ENCODE assay signal across 8 mouse cellular contexts in genomic region chr11:101667871-101668532, GRCm38 (mm10). TPM values are rescaled to one million over a fixed set of nuclear protein-coding genes. Genes with fewer than 3 reads are reported as not detected.
DNase-seq lines count a peak whose midpoint lies in the region; ATAC-seq and TF ChIP-seq lines count a peak whose summit lies in the region.

No protein-coding gene starts in this region.

- H3K4me3 ChIP-seq in E14TG2a.4 (replicated peaks; ENCODE audit: low read length), result 0 out of 2 replicates have a peak overlapping the region, but pooled peaks have one; percentile 10
- H3K4me3 ChIP-seq in heart, embryonic 11.5 days (ENCODE audit: low read depth, low read length), result no peak overlapping the region
- peak overlapping the region; percentile 40 for H3K4me3 ChIP-seq in kidney, adult 2 months (ENCODE audit: insufficient read depth, low read depth, low read length)
- H3K4me3 ChIP-seq in lung, embryonic 14.5 days (ENCODE audit: low read depth, low read length), result no peak overlapping the region
- H3K4me3 ChIP-seq in small intestine, adult 2 months (ENCODE audit: low read depth, low read length), result peak overlapping the region; percentile 33; the same call in 1 of the 2 replicates

- H3K36me3 ChIP-seq in E14TG2a.4 (ENCODE audit: insufficient read depth, low read length), result peaks cover 12% of the 10 kb centered on the region
- no peaks in the 10 kb centered on the region for H3K36me3 ChIP-seq in heart, embryonic 11.5 days (ENCODE audit: control insufficient read depth, insufficient read depth, low read length)
- no peaks in the 10 kb centered on the region for H3K36me3 ChIP-seq in kidney, adult 2 months (ENCODE audit: control insufficient read depth, insufficient read depth, low read length)
- no peaks in the 10 kb centered on the region for H3K36me3 ChIP-seq in lung, embryonic 14.5 days (ENCODE audit: insufficient read depth)
- peaks cover 9% of the 10 kb centered on the region for H3K36me3 ChIP-seq in small intestine, adult 2 months (ENCODE audit: control insufficient read depth, insufficient read depth, low read length)

- H3K27me3 ChIP-seq in E14TG2a.4 (ENCODE audit: insufficient read depth, low read length), result peaks cover 7% of the 10 kb centered on the region; the same call in 1 of the 2 replicates
- no peaks in the 10 kb centered on the region for H3K27me3 ChIP-seq in heart, embryonic 11.5 days (ENCODE audit: control insufficient read depth, insufficient read depth, low read length)
- no peaks in the 10 kb centered on the region for H3K27me3 ChIP-seq in kidney, adult 2 months (replicated peaks; ENCODE audit: control insufficient read depth, insufficient read depth, low read length)
- H3K27me3 ChIP-seq in lung, embryonic 14.5 days (ENCODE audit: insufficient read depth, low read length), result no peaks in the 10 kb centered on the region
- H3K27me3 ChIP-seq in small intestine, adult 2 months (ENCODE audit: control insufficient read depth, insufficient read depth, low read length), result no peaks in the 10 kb centered on the region

- TF ChIP-seq CTCF in E14TG2a.4 (conservative IDR thresholded peaks at IDR 0.05; ENCODE audit: low read length), result no peak
- TF ChIP-seq CTCF in kidney, adult 2 months (conservative IDR thresholded peaks at IDR 0.05; ENCODE audit: insufficient read depth, insufficient read length, low read depth, low read length), result no peak
- TF ChIP-seq CTCF in lung, embryonic 14.5 days (IDR thresholded peaks at IDR 0.05; ENCODE audit: low read depth), result no peak
- TF ChIP-seq CTCF in small intestine, adult 2 months (IDR thresholded peaks at IDR 0.05; ENCODE audit: extremely low read depth, insufficient read length, insufficient replicate concordance, low read depth, low read length), result no peak

- DNase-seq in adrenal gland, postnatal 36 days, result peak; percentile 81 to 82
- DNase-seq in kidney, adult 2 months, result peak; percentile 81
- DNase-seq in lung, embryonic 14.5 days, result peak; percentile 60
- no peak for DNase-seq in urinary bladder, adult 2 months (ENCODE audit: low spot score)
- DNase-seq in ovary, postnatal 14 days (ENCODE audit: low spot score), result no peak

- peak overlapping the region; percentile 50 for H3K27ac ChIP-seq in heart, embryonic 11.5 days (ENCODE audit: low read depth, low read length)
- peak overlapping the region; percentile 34 for H3K27ac ChIP-seq in kidney, adult 2 months (ENCODE audit: insufficient read depth, low read depth, low read length)
- no peak overlapping the region for H3K27ac ChIP-seq in lung, embryonic 14.5 days (ENCODE audit: low read depth)
- peak overlapping the region; percentile 75 for H3K27ac ChIP-seq in small intestine, adult 2 months (ENCODE audit: insufficient read depth, low read depth, low read length)

- H3K9me3 ChIP-seq in E14TG2a.4 (ENCODE audit: low read length), result no peaks in the 10 kb centered on the region
- H3K9me3 ChIP-seq in heart, embryonic 11.5 days (replicated peaks; ENCODE audit: control insufficient read depth, low read length), result no peaks in the 10 kb centered on the region
- H3K9me3 ChIP-seq in lung, embryonic 14.5 days (ENCODE audit: low read depth, low read length), result no peaks in the 10 kb centered on the region

- H3K9ac ChIP-seq in heart, embryonic 11.5 days (ENCODE audit: low read depth, low read length), result peak overlapping the region; percentile 60
- no peak overlapping the region for H3K9ac ChIP-seq in lung, embryonic 14.5 days

- H3K4me1 ChIP-seq in E14TG2a.4 (replicated peaks; ENCODE audit: low read depth, low read length), result peaks cover 71% of the 10 kb centered on the region
- peaks cover 44% of the 10 kb centered on the region for H3K4me1 ChIP-seq in heart, embryonic 11.5 days (ENCODE audit: control insufficient read depth, insufficient read depth, low read length)
- H3K4me1 ChIP-seq in kidney, adult 2 months (ENCODE audit: control insufficient read depth, insufficient read depth, low read length), result peaks cover 4% of the 10 kb centered on the region
- H3K4me1 ChIP-seq in lung, embryonic 14.5 days (ENCODE audit: insufficient read depth), result peaks cover 5% of the 10 kb centered on the region; the same call in 1 of the 2 replicates
- H3K4me1 ChIP-seq in small intestine, adult 2 months (ENCODE audit: control insufficient read depth, insufficient read depth, insufficient read length, low read length), result peaks cover 21% of the 10 kb centered on the region

- no peak for TF ChIP-seq POLR2A in kidney, adult 2 months (IDR thresholded peaks at IDR 0.05; ENCODE audit: low read depth, low read length)
- no peak for TF ChIP-seq POLR2A in small intestine, adult 2 months (IDR thresholded peaks at IDR 0.05; ENCODE audit: low read depth, low read length)

- H3K4me2 ChIP-seq in heart, embryonic 11.5 days, result peak overlapping the region; percentile 93
- no peak overlapping the region; the same call in 1 of the 2 replicates for H3K4me2 ChIP-seq in lung, embryonic 14.5 days

- 44% methylated on average over 14 of the region's 14 CpGs for WGBS in heart, embryonic 11.5 days (ENCODE audit: insufficient replicate concordance)
- 27% methylated on average over 14 of the region's 14 CpGs for WGBS in kidney, adult 2 months
- WGBS in lung, embryonic 14.5 days, result 59% methylated on average over 14 of the region's 14 CpGs
- WGBS in small intestine, adult 2 months, result 67% methylated on average over 14 of the region's 14 CpGs

- no peak for ATAC-seq in heart, embryonic 11.5 days (replicated peaks; ENCODE audit: insufficient number of reproducible peaks, low FRiP score, low TSS enrichment)
- no peak for ATAC-seq in lung, embryonic 14.5 days (ENCODE audit: insufficient read depth)

RNA-seq across cellular contexts. Expression of gene Arl4d, which starts 2.7 kb away (rescaled TPM):
- 10 to 100 TPM; 11.4 to 12.5 TPM for total RNA-seq in adrenal gland, postnatal 36 days (2021)
- polyA plus RNA-seq in heart, embryonic 11.5 days (2014; fragmentation: Nextera tagmentation; extraction: Ambion mirVana), result 9.4 and 10.5 TPM in 2 replicates
- polyA plus RNA-seq in kidney, adult 2 months (2012; rRNA removed), result 23.1 and 27.2 TPM in 2 replicates
- 2.1 and 2.8 TPM in 2 replicates for polyA plus RNA-seq in lung, embryonic 14.5 days (2014; fragmentation: Nextera tagmentation; extraction: Ambion mirVana)
- polyA plus RNA-seq in small intestine, adult 2 months (2012; rRNA removed), result 7.6 and 27.9 TPM in 2 replicates
- polyA plus RNA-seq in urinary bladder, adult 2 months (2012; rRNA removed), result 41.9 and 52.2 TPM in 2 replicates

RNA-seq across cellular contexts. Expression of gene Rdm1, which starts 41.0 kb away (rescaled TPM):
- 10 to 100 TPM; 24.0 to 31.6 TPM for total RNA-seq in adrenal gland, postnatal 36 days (2021)
- 27.9 and 28.2 TPM in 2 replicates for polyA plus RNA-seq in heart, embryonic 11.5 days (2014; fragmentation: Nextera tagmentation; extraction: Ambion mirVana)
- polyA plus RNA-seq in kidney, adult 2 months (2012; rRNA removed), result 41.0 and 45.7 TPM in 2 replicates
- 33.1 and 33.4 TPM in 2 replicates for polyA plus RNA-seq in lung, embryonic 14.5 days (2014; fragmentation: Nextera tagmentation; extraction: Ambion mirVana)
- 6.3 and 12.4 TPM in 2 replicates for polyA plus RNA-seq in small intestine, adult 2 months (2012; rRNA removed)
- 34.4 and 37.5 TPM in 2 replicates for polyA plus RNA-seq in urinary bladder, adult 2 months (2012; rRNA removed)

Comparison
In these comparisons a context has a peak if more than half of its experiments do, and no peak if none do; other contexts are left out.
1. H3K4me3 ChIP-seq: peak in E14TG2a.4 (single experiment), kidney, adult 2 months (single experiment) and small intestine, adult 2 months (single experiment); none in heart, embryonic 11.5 days (single experiment) and lung, embryonic 14.5 days (single experiment).
2. DNase-seq: peak in adrenal gland, postnatal 36 days (2 of 2), kidney, adult 2 months (single experiment) and lung, embryonic 14.5 days (single experiment); none in urinary bladder, adult 2 months (single experiment) and ovary, postnatal 14 days (single experiment).